Mouse (Mus musculus): ENCODE measurements at regions not wholly inside any gene's neighbourhood (a gene's known extent, or its start where the extent isn't known, plus 50 kb on each side); places are given as distances from the start of the nearest gene placed in this dataset.
A peak's percentile ranks its signal among the peaks of the same experiment; 100 is the strongest.

DNA sequence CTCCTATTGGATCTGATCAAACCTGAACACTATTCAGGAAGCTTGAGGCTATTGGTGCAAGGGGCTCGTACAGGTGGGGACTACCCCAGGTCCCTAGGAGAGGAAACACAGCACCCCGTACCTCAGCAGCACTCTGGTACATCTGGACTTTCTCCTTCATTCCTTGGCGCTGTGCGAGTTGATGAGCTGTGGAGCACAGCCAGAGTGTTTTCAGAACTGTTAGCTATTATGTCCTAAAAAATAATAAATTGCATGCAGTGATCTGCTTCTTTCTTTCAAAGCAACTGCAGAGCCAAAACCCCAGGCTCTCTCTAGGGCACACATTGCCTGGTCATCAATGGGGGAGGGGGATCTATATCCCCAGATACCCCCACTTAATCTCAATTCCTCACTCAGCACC, 122.6 kb downstream of the Gm12728 start:
- DNase-seq = no peak

DNA sequence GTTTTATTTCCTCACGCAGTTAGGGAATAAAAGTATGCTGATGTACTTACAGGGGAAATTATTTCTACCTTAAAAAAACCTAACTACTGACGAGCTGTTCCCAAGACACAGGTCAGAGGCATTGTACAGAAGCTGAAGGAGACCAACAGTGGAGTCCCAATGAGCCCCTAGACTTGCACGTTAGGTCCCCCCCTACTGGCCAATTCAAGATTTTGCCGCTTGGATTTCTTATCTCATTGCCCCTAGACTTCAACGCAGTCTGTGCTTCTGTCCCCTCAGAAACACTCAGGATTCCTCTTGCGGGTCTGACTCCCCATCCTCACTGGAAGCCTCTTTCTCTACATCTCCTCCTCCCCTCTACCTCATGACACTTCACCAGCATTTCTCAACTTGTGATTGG, 125.3 kb downstream of the Gm12728 start:
- peak; percentile 55 for DNase-seq

DNA sequence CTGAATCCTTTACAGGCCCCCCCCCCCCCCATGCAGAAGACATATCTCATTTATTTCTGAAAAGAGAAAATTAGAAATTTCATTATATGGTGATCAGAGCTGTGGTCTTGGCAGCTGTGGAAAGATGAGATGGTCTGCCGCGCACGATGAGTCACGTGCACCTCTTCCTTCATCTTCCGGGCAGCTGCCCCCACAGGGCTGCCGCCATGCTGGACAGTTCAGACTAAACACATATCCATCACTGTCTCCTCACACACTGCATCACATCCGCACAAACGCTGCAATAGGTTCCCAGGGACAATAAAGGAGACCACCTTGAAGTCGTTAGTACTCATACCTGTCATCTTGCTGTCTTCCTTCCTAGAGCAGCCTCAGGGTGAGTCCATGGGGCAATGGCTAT, 126.6 kb downstream of the Gm12728 start:
- no peak for DNase-seq

DNA sequence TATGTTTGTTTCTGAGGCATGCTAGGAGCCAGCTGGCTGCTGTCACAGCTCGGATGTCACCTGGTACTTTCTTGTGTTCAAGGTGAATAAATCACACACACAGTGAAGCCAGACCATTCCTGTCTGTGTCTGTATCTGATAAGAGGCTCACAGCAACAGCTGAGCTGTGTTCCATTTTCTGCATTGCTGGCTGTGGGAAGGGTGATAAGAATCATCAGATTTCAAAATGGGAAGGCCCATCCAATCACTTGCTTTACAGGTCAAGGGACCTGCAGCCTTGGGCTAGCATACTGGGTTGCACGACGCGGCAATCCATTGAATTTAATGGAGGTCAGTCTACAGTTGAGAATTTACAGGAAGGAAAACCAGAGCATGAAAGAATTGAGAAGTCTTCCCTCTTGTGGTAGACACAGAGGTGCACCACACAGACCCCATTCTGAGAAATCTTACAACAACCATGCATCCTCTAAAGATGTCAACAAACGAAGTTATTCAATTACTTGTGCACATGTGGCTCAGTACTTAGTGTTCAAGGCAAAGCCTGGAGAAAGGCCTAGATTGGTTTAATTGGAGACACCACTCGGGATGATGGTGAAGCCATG, 135.2 kb downstream of the Gm12728 start:
- peak; percentile 58 for DNase-seq

DNA sequence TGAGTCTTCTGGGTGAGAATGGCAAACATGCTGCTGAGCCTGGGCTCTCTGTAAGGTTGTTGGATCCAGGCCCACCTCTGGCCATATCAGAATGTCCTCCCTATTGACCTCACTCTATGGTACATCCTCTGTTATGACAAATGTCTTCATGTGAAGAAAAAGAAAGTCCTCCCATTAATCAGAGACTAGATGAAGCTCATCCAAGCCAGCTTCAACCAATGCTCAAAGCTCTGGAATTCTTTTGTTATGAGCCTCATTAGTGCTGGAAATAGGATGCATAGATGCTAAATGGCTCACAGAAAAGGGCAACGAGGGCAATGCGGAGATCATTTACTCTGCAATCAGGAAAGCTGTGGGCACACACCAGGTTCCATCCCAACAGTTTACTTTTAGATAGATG, 135.8 kb downstream of the Gm12728 start:
- DNase-seq = no peak

DNA sequence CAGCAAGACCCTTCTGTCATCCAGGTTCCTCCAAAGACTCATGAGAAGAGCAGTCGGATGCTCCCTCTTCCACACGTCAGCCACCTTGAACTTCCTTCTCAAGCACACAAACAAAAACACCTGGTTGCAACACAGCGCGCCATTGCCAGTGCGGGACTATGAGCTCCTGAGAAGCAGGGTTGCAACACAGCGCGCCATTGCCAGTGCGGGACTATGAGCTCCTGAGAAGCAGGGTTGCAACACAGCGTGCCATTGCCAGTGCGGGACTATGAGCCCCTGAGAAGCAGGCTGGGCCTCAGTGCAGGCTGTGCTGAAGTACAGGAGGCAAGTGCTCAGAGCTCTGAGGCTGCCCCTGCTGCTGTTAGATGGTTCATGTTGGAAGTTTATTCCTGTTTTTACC, 140.0 kb downstream of the Gm12728 start:
- DNase-seq = peak; percentile 66

DNA sequence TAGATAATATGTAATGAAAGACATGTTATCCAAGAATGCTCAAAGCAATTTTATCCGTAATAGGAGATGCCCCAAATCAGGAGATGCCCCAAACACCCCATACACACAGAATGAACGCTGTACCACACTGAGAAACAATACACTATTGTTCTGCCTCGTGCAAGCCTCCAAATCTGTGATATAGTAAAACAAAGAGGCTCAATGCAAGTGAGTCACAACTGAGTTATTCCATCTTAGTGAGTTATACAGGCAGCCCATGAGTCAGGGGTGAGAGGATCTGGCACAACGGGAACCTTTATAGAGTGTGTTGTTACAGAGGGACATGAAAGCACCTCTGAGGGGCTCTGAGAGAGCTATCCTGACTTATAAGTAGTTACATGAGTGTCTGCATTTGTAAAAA, 145.3 kb downstream of the Gm12728 start:
- no peak for DNase-seq

DNA sequence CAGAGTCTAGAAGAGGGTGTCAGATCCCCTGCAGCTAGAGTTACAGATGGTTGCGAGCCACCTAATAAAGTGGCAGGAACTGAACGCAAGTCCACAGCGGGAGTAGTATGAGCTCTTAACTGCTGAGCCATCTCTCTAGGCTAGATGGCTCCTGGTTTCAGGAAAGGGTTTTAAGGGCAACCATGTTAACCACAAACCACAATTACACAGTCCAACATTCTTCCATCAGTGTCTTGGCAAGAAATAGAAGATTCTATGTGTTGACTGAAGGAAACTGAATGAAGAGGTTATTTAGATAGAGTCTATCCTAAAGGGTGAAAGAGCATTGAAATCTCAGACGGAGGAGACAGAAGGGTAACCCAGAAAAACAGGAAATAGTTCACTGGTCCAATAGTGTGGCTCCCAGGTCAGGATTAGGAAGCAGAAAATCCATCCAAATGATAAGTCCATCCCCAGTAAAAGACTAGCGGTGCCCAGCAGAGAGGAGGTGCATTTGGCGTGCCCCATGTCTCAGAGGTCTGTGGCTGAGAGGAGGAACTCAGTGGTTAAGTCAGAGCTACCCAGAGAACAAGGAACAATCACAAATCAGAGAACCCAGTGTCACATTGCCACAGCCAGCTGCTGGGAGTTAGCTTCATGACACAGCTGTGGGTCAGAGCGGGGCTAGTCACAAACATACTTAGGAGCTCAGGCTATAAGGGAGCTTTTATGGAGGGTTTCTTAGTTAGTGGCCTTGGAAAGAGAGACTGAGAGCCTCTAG, 147.3 kb downstream of the Gm12728 start:
- DNase-seq = no peak

DNA sequence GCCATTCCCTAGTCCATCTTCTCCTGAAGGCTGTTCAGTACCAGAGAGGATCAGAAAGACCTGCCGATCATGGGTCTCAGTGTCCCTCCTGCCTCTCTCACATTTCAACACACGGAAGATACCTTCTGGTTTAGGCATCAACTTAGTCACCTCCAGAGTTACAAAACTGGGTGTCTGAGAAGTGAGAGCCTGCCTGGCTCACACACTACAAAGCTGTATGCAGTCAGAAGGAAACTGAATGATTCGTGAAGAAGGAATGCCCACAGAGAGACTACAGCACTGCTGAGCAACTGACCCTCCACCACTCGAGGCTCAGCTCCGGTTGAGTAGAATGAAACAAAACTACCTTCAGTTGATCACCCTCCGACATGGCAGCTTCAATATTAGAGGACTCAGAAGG, 147.9 kb downstream of the Gm12728 start:
- no peak for DNase-seq

DNA sequence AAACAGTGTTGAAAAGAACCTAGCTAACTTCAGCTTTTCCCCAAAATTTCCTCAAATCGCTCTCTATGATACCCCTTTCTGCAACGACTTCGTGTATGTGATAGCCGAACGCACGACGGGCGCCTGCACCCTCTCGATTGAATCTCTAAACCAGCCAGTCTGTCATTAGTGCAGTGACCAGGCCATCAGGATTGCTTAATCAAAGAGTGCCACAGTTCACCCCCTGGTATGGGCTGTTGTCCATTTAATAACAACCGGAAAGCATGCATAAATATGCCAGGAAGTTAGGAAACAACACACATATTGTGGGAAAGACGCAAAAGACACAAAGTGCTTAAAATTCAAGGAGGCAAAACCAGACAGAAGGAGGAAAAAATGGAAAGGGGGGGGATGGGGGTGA, 149.2 kb downstream of the Gm12728 start:
- DNase-seq = no peak

DNA sequence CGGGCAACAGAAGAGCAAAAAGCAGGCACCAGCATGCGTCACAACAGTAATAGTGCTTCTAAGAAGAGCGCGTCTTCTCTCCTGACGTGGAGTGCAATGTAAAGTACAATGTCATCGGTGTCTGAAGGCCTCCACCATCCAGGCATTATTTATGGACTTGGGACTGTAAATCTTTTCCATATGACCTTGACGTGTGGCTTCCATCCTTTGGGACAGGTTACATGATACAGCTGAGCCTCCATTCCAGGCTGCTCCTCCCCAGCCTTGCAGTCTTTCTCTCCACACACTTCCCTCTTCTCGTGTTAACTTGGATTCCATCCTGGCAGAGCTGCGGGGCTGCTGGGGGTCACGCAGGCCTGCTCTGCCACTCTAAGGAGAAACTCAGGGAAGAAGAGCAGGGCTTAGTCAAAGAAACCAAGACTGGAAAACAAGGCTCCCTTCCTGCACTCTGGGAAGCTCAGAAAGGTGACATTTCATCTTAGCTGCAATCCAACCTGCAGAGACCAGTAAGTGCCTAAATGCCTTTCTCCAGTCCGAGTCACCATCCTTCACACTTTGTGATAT, 150.0 kb downstream of the Gm12728 start:
- no peak for DNase-seq

DNA sequence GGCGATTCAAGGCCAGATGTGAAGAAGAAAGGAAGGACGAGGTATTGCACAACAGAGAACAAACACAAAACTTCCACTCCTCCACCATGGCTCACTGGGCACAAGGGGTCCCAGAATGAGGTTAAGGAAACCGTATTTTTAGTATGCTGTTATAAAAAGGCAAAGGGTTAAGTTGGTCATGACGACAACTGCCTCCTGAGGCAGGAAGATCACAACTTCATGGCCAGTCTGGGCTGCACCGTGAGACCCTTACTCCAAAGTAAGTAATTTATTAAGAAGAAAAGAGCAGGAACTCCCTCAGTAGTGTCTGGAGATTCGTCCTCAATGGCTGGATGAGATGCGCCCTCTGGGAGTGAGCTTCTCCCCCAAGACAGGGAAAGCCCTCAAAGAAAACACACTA, 151.2 kb downstream of the Gm12728 start:
- no peak for DNase-seq

DNA sequence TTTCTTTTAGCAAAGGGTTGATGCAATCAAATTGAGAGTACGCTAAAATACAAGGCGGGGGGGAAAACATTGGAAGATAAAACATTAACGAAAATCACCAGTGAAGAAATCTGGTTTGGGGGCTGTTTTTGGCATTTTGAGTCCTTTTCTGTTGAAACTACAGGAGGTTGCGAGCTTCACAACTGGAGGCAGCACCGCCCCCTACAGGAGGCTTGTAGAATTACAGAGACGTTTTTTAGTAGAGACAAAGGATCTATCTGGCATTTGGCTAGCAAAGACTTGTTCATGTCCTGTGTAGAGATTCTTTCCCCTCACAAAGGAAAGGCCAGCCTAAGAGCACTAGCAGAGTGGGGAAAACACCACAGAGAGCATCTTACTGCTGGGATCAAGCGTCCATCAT, 152.1 kb downstream of the Gm12728 start:
- peak; percentile 76 for DNase-seq

DNA sequence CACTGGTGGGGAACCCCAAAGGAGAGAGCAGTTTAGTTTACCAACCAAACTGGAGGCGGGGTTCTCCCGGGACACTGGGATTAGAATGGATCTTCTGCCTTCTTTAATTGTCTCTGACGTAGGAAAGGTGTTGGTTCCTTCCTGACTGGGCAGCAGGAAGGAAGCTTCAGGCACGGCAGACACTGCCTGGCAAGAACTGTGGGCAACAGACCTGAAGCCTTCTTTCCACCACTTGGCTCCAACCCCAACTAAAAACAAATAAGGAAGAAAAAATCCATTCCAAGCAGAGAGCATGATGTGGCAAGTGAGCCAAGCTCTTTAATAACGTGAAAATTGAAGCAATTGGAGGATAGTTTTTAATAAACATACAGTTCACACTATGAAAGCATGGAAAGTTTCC, 155.3 kb downstream of the Gm12728 start:
- no peak for DNase-seq

DNA sequence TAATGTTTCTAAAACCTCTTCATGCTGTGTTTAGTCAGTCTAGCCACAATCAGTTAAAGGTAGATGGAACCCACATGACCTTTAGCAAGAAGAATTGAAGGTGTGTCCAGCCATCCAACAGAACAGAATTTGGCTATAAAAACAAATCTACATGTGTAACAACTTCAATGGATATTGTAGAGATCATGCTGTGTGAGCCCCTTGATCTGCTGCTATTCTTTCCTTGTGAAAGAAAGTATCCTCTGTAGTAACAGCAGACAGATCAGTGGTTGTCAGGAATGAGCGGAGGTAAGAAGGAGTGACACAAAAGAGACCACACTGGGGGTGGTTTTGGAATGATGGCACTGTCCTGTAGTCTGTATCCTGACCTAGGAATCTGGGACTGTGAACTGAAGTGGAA, 156.3 kb downstream of the Gm12728 start:
- DNase-seq = no peak

DNA sequence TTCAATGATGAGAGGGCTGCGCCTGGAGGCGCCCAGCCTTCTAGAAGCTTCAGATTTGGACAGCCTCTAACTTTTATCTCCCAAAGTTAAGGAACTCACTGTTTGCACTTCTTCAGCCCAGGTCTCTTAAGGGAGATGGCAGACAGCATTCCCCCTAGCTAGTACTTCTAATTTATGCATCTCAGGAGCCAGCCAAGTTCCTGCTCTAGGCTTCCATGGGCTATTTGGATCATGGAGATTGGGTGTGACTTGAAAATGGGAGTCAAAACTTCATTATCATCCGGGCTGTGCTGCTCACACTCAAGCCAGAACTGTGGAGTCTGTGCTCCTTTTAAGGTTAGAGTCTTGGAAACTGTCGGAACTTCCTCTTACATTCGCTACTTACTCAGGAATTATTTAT, 158.7 kb downstream of the Gm12728 start:
- no peak for DNase-seq

DNA sequence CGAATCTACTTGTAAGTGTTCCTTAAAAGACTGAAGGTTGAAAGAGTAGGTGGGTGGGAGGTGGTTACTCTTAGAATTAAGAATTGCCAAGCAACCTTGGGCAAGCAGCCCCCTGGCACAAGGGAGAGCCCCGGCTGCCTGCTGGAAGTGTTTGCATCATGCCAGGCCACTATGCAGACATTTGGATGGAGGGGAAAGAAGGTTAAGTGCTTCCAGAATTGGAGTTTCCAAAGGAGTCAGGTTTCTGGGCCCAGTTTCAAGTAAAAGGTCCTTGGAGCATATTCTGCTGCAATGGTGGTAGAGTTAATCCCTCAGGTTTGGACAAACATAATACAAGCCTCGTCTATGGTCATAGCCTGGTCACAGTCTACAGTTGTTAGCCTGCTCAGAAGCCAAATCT, 162.7 kb downstream of the Gm12728 start:
- no peak for DNase-seq

DNA sequence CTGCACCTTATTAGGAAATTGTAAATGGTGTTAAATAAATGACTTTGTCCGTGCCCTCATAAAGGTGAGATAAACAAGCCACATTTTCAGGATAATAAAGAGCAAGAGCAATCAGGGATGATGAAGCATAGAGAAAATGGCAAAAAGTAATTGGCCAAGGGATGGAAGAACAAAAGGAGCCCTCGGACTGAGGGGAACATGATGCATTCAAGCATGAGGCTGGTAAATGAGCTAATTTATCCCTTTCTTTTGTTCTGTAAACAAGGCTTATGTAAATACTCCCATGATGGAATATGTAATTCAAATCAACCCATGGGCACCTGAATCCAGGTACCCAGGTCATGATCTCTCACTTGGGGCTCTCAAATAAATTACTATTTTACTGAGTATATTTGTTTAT, 166.8 kb downstream of the Gm12728 start:
- DNase-seq = no peak

DNA sequence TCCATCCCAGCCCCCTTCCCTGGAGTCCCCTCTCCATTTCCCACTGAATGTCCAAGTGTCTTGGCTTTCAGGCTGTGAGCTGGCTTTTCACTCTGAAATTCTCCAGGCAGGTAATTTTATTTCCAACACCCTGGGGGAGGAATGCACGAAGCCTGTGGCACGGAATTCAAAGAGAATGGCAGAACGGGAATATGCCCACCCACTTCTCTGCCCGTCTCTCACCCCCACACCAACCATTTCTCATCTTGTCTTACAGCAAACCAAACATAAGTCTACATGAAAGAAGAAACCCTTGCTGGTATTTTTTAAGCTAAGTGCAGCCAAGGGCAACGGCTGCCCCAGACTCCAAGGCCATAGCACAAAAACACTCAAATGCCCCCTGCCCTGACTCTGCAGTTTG, 168.7 kb downstream of the Gm12728 start:
- no peak for DNase-seq

DNA sequence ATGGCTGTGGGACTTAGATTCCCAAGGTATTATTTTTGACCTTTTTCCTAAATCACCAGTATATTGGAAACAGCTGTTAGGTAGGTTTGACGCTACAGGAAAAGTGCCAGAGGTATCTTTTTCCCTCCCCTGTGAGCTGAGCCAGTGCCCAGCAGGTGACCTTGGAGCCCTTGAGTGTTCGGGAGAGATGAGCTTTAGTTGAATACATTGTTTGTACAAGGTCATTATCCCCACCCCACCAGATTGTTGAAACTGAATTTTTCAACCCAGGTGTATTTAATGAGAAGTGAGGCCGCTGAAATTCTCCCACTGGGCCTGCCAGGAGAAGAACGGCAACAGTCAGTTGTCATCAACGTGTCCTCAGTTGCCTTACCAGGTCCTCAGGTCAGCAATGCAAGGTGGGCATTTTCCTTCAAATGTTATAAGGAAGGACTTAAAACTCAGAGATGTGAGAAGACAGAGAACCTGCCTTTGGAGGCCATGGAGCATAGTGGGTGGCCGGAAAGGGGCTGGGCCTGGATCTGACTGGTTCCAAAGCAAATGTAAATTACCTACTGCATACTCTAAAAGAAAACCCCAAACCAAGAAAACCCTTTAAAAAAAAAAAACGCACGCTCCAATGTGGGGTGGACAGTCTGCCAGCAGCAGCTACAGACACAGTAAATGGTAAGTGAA, 172.2 kb downstream of the Gm12728 start:
- DNase-seq = no peak

DNA sequence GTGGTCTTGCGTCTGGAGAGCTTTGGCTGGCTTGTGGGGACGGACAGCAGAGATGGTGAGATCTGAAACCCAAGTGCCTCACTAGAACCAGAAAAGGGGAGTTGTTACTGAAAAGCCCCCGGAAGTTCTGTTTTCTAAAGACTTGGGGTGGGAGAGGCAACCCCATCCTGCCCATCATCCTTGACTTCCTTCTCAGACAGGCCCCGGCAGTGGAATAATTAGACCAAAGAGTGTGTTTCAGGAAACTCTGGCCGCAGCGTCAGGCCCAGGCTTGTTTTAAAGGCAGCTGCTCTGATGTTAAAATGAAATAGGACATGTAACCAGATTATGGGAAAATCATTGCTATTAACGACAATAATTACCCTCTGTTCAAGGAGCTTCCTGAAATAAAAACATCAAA, 172.9 kb downstream of the Gm12728 start:
- no peak for DNase-seq

DNA sequence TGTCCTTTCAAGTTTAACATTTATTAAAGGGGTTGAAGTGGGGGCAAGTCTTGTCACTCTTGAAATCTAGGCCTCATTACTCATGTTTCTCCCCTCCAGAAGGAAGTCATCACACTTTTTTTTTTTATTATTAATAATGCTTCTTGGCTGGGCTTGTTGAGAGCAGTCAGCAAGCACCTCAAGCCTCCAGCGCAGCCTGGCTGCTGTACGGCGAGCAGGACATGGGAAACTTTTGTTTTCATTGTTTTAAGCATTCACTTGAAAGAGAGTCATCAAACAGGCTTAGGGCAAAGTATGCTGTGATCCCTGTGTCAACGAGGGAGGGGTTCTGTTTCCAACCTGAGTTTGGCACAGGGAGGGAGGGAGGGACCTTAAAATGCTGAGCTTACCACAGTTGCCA, 178.7 kb downstream of the Gm12728 start:
- no peak for DNase-seq

DNA sequence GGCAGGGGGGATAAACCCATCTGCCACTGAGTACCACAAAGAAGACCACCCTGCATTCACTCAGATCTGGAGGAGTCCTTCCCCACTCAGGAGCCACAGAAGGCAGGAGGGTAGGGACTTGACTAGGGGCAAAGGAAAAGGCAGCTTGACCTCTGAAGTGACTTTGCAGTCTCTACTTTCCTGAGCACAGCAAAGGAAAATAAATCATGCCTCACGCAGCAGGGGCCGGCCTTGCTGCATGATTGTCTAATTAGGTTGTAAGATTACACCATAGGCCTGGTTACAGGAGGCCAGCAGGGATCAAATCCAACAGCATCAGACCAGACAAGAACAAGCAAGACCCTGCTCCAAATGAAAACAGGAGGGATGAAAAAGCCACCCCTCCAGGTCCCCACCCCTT, 180.0 kb downstream of the Gm12728 start:
- DNase-seq = peak; percentile 67

DNA sequence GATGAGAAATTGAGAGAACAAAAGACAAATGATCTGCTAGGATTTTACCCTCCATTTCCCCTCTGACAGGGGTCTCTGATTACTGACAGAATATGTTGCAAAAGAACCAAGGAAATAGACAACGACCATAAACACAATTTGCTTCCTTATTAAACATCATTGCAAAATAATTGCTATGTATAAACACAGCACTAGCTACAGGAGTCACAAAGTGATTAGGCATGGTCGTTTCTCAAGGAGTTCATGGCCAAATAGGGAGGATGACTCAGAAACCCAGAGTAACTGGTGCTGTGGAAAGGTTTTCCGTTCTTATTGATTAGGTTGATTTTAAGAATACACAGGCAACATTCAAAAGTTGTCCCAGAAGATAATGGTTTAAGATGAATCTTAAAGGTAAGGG, 180.4 kb downstream of the Gm12728 start:
- DNase-seq = no peak

Data from adrenal gland, postnatal 14 days (tissue).